Mouse (Mus musculus) hematopoietic stem cell, adult 5-6 weeks (primary cell): ENCODE data around the gene Fut4. TPM values are rescaled to one million over a fixed set of nuclear protein-coding genes. Genes with fewer than 3 reads are reported as not detected.
A peak's percentile ranks its signal among the peaks of the same experiment; 100 is the strongest.

Source experiments
- ATAC-seq, 2 experiments: fragments of 125-278 bp in 1 of 2; replicated peaks in 1 of 2; 2 replicates each; pipeline ENCODE4 v1.8.0; 2016 to 2017; ENCODE audit warnings: inconsistent platforms in 2 of 2, mild to moderate bottlenecking in 2 of 2, moderate number of reproducible peaks in 2 of 2, low read depth in 1 of 2, moderate TSS enrichment in 1 of 2; ENCODE audit not compliant: low FRiP score in 2 of 2, poor library complexity in 2 of 2, severe bottlenecking in 2 of 2, insufficient read depth in 1 of 2, low TSS enrichment in 1 of 2
- total RNA-seq: library from RNA; stranded (forward); fragments of 172-1452, 232-1000 nt; gene quantifications from 2 replicates; pipeline ENCODE4 v1.2.3, GENCODE M21; 2017

The Fut4 gene
- total RNA-seq = 3.1 and 5.3 TPM in 2 replicates

DNA sequence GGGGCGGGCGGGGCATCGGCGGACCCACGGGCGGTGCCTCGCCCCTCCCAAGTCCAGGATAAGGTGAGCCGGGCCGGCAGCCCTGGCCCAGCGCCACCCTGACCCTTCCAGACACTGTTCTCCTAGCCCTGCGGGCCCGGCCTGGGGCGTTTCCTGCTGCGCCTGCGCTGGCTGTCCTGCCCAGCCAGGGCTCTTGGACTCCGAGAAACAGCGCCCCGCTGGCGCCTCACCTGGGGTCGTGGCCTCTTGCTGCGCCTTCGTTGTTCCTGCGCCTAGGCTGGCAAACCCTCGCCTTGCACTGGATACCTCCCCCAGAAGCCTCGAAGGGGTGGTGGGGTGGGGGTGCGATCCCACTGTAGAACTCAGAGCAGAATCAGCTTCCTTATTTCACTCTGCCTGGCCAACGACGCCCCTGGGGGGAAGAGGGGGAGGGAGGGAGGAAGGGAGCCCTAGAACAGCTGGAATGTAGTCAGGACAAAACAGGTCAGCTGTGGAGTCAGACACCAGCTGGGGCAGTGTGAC is at the start of gene Fut4:
TSS of gene Fut4 (minus strand) at position 393 of the 522 bp plus-strand sequence.
- peak; percentile 69 to 70 for ATAC-seq

- no peak for ATAC-seq
Measured at GRCm38 (mm10) chr9:14787356-14787755, 35.2 kb upstream of the Fut4 start.

DNA sequence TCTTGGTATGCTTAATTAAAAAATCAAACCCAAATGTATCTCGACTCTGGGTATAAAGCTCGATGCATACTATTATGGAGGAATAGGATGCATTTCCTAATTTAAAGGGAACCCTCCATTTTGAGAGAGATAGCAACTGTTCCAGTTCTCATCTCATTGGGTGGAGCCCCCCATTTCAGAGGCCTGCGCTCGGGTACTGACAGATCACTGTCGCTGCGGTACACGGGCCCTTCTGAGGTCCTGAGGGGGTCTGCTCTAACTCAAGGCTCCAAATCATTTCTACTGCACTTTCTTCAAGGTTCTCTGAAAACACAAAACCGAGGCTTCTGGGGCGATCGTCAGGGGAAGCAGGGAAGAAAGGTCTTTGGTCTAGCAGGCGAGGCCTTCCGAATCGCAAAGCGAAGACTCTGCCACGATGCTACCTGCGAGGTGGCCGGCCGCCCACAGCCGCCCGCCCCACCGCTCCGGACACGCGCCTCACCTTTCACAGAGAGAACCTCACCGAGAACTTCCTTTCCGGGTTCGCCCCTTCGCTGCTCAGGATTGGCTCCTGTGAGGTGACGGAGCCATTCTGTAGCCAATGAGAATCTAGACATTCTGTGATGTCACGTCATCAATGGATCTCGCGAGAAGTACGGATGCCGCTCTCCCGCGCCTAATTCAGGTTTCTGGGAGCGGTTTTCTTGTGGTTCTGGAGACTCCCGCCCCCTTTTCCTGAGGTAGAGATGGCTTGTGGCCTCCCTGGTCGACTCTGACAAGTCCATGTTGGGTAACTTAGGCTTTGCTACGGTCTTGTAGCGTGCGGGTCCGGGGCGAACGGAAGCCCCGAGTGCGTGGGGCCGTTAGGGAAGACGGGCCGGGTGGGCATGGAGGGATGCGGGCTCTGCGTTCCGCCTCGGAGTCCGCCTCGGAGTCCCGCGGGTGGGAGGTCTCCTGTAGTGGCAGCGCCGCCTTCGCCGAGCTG is 32.1 kb upstream of the Fut4 start, which contains the start of the genes Mre11a and Ankrd49:
TSS of gene Mre11a (plus strand) at position 616 of the 964 bp plus-strand sequence.
TSS of gene Ankrd49 (minus strand) at position 818 of the 964 bp plus-strand sequence.
- peak; percentile 98 to 99 for ATAC-seq

GRCm38 (mm10) chr9:14778341-14778740 is 26.1 kb upstream of the Fut4 start:
- no peak for ATAC-seq

DNA sequence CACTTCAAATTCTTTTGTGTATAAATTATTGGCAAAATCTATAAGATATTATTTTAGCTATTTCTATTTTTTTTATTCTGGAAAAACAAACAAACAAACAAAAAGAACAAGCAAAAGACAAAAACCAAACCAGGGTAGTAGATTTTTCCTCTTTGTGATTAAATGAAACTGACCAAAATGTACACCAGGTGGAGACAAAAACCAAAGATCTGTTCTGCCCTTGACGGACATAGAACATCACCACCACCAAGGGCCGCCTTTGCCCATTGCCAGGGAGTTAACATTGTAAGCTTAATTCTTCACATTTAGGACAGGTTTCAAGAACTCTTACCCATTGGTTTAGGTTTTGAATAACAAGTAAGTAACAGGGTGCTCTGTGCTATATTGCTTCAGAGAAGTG is 21.6 kb upstream of the Fut4 start:
- ATAC-seq = 0 out of 4 replicates have a peak, but pooled peaks of 1 of the 2 experiments have one; percentile 29

GRCm38 (mm10) chr9:14772074-14772473 is 19.9 kb upstream of the Fut4 start:
- ATAC-seq = peak; percentile 39 to 47; a peak in 3 of 4 replicates

DNA sequence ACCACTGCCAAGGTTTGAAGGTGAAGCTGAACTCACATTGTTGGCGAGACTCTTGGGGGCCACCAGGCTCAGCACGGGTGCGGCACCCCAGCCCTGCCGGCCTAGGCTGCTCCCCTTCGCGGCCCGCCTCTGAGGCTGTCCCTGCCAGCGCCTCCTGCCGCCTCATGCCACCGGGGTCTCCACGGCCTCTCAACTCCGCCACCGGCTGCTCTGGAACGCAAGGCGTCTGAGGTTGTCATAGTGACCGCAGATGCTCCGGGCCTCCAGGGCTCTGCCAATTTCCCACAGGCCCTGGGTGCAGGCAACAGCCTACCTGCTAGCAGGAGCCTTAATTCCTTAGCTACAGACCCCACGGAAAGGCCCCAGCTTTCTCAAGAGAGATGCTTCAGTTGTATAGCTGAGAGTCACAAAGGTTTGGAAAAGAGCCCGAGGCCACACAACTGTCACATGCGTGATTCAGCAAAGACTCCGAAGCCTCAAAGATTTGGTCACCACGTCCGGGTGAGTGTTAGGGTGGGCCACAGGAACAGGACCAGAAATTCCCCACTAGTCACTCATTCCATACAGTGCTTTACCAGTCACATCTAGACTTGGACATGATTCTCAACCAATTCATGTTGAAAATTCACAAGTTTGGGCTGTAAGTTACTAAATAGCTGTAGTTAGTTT is 18.7 kb upstream of the Fut4 start, which contains the start of gene 1700012B09Rik:
TSS of gene 1700012B09Rik (minus strand) at position 228 of the 669 bp plus-strand sequence.
- ATAC-seq = peak; percentile 63 to 68

- ATAC-seq = no peak
Measured at GRCm38 (mm10) chr9:14769811-14770210, 17.6 kb upstream of the Fut4 start.

GRCm38 (mm10) chr9:14764765-14765164 is 12.6 kb upstream of the Fut4 start:
- peak; percentile 52 to 71; a peak in 2 of 4 replicates for ATAC-seq

DNA sequence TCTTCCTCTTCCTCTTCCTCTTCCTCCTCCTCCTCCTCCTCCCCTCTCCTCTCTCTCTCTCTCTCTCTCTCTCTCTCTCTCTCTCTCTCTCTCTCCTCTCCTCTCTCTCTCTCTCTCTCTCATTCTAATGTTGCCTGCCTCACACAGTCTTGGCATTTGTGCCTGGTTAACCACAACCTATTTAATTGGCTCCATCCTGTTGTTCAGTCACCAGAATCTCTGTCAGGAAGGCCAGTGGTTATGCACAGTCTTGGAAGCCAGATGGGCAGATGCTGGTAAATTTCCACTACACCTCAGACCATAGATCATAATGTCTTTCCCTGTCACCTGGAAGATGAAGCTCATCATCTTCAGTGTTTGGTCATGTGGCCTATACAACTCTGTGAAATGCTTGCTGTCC is 7.1 kb upstream of the Fut4 start:
- ATAC-seq = peak; percentile 64 to 72; a peak in 3 of 4 replicates

GRCm38 (mm10) chr9:14758590-14758989 is 6.4 kb upstream of the Fut4 start:
- peak; percentile 84 to 91 for ATAC-seq

- no peak for ATAC-seq
Measured at GRCm38 (mm10) chr9:14754469-14754868, 2.3 kb upstream of the Fut4 start.

GRCm38 (mm10) chr9:14753947-14754346 is 1.8 kb upstream of the Fut4 start:
- no peak for ATAC-seq

DNA sequence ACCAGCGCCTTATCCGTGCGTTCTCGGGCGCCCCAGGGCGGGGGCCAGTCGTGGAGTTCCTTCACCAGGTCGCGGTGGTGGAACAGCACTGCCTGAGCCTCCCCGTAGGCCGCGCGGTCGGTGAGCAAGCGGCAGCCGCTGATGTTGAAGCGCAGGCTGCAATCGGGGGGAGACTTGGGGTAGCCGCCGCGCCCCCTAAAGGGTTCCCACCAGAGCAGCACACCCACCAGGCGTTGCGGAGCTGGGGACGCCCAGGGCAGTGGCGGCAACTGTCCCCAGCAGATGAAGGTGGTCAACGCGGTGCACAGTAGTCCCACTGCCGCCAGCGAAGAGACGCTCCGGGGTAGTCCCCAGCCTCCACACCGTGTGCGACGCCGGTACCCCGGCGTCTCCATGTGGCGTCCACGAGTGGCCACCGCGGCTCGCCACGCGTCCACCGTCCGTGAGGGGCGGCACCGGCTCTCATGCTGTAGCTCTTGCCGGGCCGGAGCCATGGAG is 641 bp downstream of the Fut4 start:
- ATAC-seq = peak; percentile 53 to 57

- ATAC-seq = 0 out of 4 replicates have a peak, but pooled peaks have one; percentile 3 to 4
Measured at GRCm38 (mm10) chr9:14750901-14751502, 1.2 kb downstream of the Fut4 start.

DNA sequence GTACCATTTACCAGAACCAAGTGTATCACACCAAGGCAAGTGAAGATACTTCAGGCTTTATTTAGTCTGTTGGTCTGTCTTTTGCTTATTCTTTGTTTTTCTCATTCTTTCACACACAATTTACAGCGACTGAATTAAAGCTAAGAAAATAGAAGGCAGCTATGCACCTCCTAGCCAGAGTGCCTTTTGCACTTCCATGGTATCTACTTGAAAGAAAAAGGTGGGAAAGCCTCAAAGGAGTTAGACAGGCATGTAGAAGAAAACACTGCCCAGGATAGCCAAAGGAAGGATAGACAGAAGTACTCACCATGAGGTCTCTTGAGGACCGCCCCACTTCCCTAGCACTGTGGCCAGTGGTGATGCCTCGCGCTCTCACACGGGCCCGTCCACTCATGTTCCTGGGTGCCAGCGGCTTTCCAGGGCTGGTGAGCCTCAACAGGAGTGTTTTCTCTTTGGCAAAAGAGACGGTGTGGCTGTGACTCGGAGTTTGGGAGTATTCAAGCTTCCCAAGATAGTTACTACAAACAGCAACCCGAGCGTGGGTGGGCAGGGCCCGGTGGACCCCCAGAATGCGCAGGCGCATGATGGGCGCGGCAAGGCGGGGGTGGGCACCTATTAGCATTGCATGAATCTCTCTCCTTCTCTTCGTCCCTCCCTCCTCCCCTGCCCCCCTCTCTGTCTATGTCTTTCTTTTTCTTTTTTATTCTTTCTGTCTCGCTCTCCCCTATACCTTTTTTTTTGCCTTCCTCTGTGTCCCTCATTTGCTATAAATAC is 11.9 kb downstream of the Fut4 start, which contains the start of gene Piwil4:
TSS of gene Piwil4 (minus strand) at position 583 of the 774 bp plus-strand sequence.
- no peak for ATAC-seq
